Mouse (Mus musculus) CH12.LX (cell line): ENCODE results near the gene Prn. TPM values are rescaled to one million over a fixed set of nuclear protein-coding genes. Genes with fewer than 3 reads are reported as not detected.

Source experiments
- DNase-seq: peaks from one replicate; pipeline ENCODE4 v3.0.0-alpha.2; 2013; ENCODE audit errors: extremely low read depth
- H3K27ac ChIP-seq: 2 replicates; pipeline ENCODE4 v1.5.1; 2012; ENCODE audit warnings: low read depth, mild to moderate bottlenecking, control low read depth, moderate library complexity; ENCODE audit not compliant: insufficient read depth
- H3K27me3 ChIP-seq: replicated peaks from 2 replicates; pipeline ENCODE3; 2012; ENCODE audit warnings: inconsistent platforms
- H3K36me3 ChIP-seq, 2 experiments: replicated peaks in 1 of 2; 2 replicates each; pipeline versions ENCODE3 to v1.6.1; 2012; ENCODE audit warnings: inconsistent platforms in 1 of 2, low read length in 1 of 2, mild to moderate bottlenecking in 1 of 2, mixed read lengths in 1 of 2, moderate library complexity in 1 of 2; ENCODE audit not compliant: control insufficient read depth in 1 of 2, insufficient read depth in 1 of 2
- H3K4me1 ChIP-seq, 2 experiments: 2 replicates each; pipeline ENCODE4 v1.6.1; 2012; ENCODE audit warnings: inconsistent platforms in 1 of 2, moderate library complexity in 1 of 2; ENCODE audit not compliant: insufficient read depth in 2 of 2, control insufficient read depth in 1 of 2
- H3K4me2 ChIP-seq: 2 replicates; pipeline ENCODE4 v1.6.1; 2012; ENCODE audit warnings: low read depth, mild to moderate bottlenecking, control low read depth; ENCODE audit not compliant: poor library complexity, insufficient read depth, severe bottlenecking
- H3K4me3 ChIP-seq, 3 experiments: fragments of 150-350 bp in 1 of 3; sonication (generic) in 1 of 3; replicated peaks in 1 of 3; 2 replicates each; pipeline versions ENCODE3 to v1.5.1; 2011 to 2012; ENCODE audit warnings: low read depth in 2 of 3, low read length in 2 of 3, mild to moderate bottlenecking in 2 of 3, moderate library complexity in 2 of 3, control low read depth in 1 of 3, improper control_type of control experiment in 1 of 3, inconsistent platforms in 1 of 3, mixed read lengths in 1 of 3; ENCODE audit not compliant: poor library complexity in 1 of 3
- H3K79me2 ChIP-seq: replicated peaks from 2 replicates; pipeline ENCODE4 v1.6.1; 2012; ENCODE audit warnings: mild to moderate bottlenecking, moderate library complexity; ENCODE audit not compliant: control insufficient read depth, poor library complexity, insufficient read depth, severe bottlenecking; ENCODE audit errors: extremely low read depth
- H3K9ac ChIP-seq: 2 replicates; pipeline ENCODE4 v1.6.1; 2012; ENCODE audit warnings: low read depth, mild to moderate bottlenecking, control low read depth, moderate library complexity; ENCODE audit not compliant: insufficient read depth
- H3K9me3 ChIP-seq: replicated peaks from 2 replicates; pipeline ENCODE3; 2012; ENCODE audit warnings: low read length, inconsistent platforms, mixed read lengths
- BHLHE40 ChIP-seq: IDR thresholded peaks from 2 replicates; pipeline ENCODE4 v1.6.1; 2011; ENCODE audit warnings: mild to moderate bottlenecking, low read depth, low read length, improper control_type of control experiment
- ELF1 ChIP-seq: IDR thresholded peaks from 2 replicates; pipeline ENCODE4 v1.6.1; 2014; ENCODE audit warnings: low read depth, mild to moderate bottlenecking, inconsistent platforms, low read length, improper control_type of control experiment
- ETS1 ChIP-seq: conservative IDR thresholded peaks from 2 replicates; pipeline ENCODE4 v1.6.1; 2012; ENCODE audit warnings: low read depth, mild to moderate bottlenecking, inconsistent platforms, low read length, improper control_type of control experiment, moderate library complexity
- HCFC1 ChIP-seq: IDR thresholded peaks from 2 replicates; pipeline ENCODE4 v1.6.1; 2012; ENCODE audit warnings: low read depth, mild to moderate bottlenecking, inconsistent platforms, low read length, improper control_type of control experiment
- MAX ChIP-seq: IDR thresholded peaks from 2 replicates; pipeline ENCODE4 v1.6.1; 2011; ENCODE audit warnings: low read length, improper control_type of control experiment
- MAZ ChIP-seq: IDR thresholded peaks from 2 replicates; pipeline ENCODE4 v1.6.1; 2012; ENCODE audit warnings: low read depth, mild to moderate bottlenecking, inconsistent platforms, low read length, improper control_type of control experiment, moderate library complexity
- MEF2A ChIP-seq: IDR thresholded peaks from 2 replicates; pipeline ENCODE4 v1.6.1; 2014; ENCODE audit warnings: low read depth, mild to moderate bottlenecking, inconsistent platforms, low read length, improper control_type of control experiment, borderline replicate concordance
- MXI1 ChIP-seq: IDR thresholded peaks from 2 replicates; pipeline ENCODE4 v1.6.1; 2011; ENCODE audit warnings: mild to moderate bottlenecking, low read depth, low read length, improper control_type of control experiment
- NELFE ChIP-seq: IDR thresholded peaks from 2 replicates; pipeline ENCODE4 v1.6.1; 2011; ENCODE audit warnings: low read depth, low read length, improper control_type of control experiment
- PAX5 ChIP-seq: IDR thresholded peaks from 2 replicates; pipeline ENCODE4 v1.6.1; 2012; ENCODE audit warnings: low read length, inconsistent platforms, mixed read lengths
- POLR2A ChIP-seq: IDR thresholded peaks from 2 replicates; pipeline ENCODE4 v1.6.1; 2011; ENCODE audit warnings: low read depth, mild to moderate bottlenecking, improper control_type of control experiment, low read length
- RAD21 ChIP-seq: IDR thresholded peaks from 2 replicates; pipeline ENCODE4 v1.6.1; 2011; ENCODE audit warnings: low read depth, mild to moderate bottlenecking, low read length, improper control_type of control experiment, moderate library complexity
- RCOR1 ChIP-seq: conservative IDR thresholded peaks from 2 replicates; pipeline ENCODE4 v1.6.1; 2012; ENCODE audit warnings: low read depth, mild to moderate bottlenecking, inconsistent platforms, low read length, improper control_type of control experiment
- SIN3A ChIP-seq: IDR thresholded peaks from 2 replicates; pipeline ENCODE4 v1.6.1; 2012; ENCODE audit warnings: low read length, improper control_type of control experiment, inconsistent platforms
- SMC3 ChIP-seq: IDR thresholded peaks from 2 replicates; pipeline ENCODE4 v1.6.1; 2011; ENCODE audit warnings: low read depth, low read length, improper control_type of control experiment
- TBP ChIP-seq: conservative IDR thresholded peaks from 2 replicates; pipeline ENCODE4 v1.6.1; 2011; ENCODE audit warnings: low read depth, low read length, improper control_type of control experiment
- TCF12 ChIP-seq: IDR thresholded peaks from 2 replicates; pipeline ENCODE4 v1.6.1; 2014; ENCODE audit warnings: low read depth, mild to moderate bottlenecking, inconsistent platforms, low read length, improper control_type of control experiment
- UBTF ChIP-seq: IDR thresholded peaks from 2 replicates; pipeline ENCODE4 v1.6.1; 2012; ENCODE audit warnings: low read depth, mild to moderate bottlenecking, inconsistent platforms, low read length, improper control_type of control experiment, moderate library complexity
- ZC3H11A ChIP-seq: IDR thresholded peaks from 2 replicates; pipeline ENCODE4 v1.6.1; 2012; ENCODE audit warnings: low read depth, mild to moderate bottlenecking, inconsistent platforms, low read length, improper control_type of control experiment
- ZMIZ1 ChIP-seq: IDR thresholded peaks from 2 replicates; pipeline ENCODE4 v1.6.1; 2012; ENCODE audit warnings: low read depth, mild to moderate bottlenecking, inconsistent platforms, low read length, improper control_type of control experiment
- ZNF384 ChIP-seq: IDR thresholded peaks from 2 replicates; pipeline ENCODE4 v1.6.1; 2012; ENCODE audit warnings: low read depth, low read length, improper control_type of control experiment, inconsistent platforms
- dilution Hi-C: fragments of 300-500 bp; cut with MboI; formaldehyde crosslinking; loops from 2 replicates; pipeline ENCODE4 v1.14.3; 2020; ENCODE audit warnings: low sequenced_read_pairs; ENCODE audit not compliant: extremely low pct_unique_long_range_greater_than_20kb, extremely low pct_ligation_motif_present
- in situ Hi-C: fragments of 300-500 bp; cut with MboI; formaldehyde crosslinking; loops from 3 replicates; pipeline ENCODE4 v1.14.3; 2019; ENCODE audit warnings: low sequenced_read_pairs, low pct_ligation_motif_present, low pct_unique_long_range_greater_than_20kb, mixed read lengths
- polyA plus RNA-seq: library from polyadenylated mRNA; unstranded; fragments of >175 nt; gene quantifications from 2 replicates; pipeline ENCODE4 v1.2.1, GENCODE M21; 2012; ENCODE audit warnings: low read depth; ENCODE audit not compliant: insufficient read length
- total RNA-seq, 2 experiments: library from RNA; depleted of rRNA; stranded (reverse); fragments of 300-350 nt in 1 of 2; fragments of >200 nt in 1 of 2; gene quantifications; 2 replicates each; pipeline ENCODE4 v1.2.3; 2012 to 2014

Prn gene
- total and polyA plus RNA-seq, 3 experiments = not detected

DNA sequence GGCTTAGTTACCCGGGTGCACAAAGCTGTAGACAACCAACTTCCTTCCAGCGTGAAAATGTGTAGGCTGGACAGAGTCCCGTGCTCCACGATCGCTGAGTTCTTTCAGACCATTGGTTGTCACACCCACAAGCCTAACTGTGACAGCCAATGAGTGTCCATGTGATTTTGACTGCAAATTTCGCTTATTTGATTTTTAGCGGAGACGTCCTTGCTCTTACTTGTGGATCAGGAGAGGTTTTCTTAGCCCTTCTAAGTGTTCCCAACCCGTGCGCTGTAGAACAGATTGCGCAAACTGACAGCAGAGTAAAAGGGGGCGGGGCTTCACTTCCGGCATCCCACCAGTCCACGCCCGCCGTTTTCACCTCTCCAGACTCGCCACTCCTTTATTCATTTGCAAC, 45.5 kb downstream of the Prn start:
- Histone ChIP-seq H3K36me3 (peaks cover 0 to 31% of the 10 kb centered on the region in 2 experiments), H3K27ac (no peak overlapping the region), H3K4me3 (peak overlapping the region in 1 of 3 experiments; percentile 7), H3K27me3 (no peaks in the 10 kb centered on the region), H3K79me2 (no peaks in the 10 kb centered on the region), H3K9ac (no peak overlapping the region), H3K4me2 (peak overlapping the region; percentile 63), H3K9me3 (no peaks in the 10 kb centered on the region), H3K4me1 (peaks cover 4 to 15% of the 10 kb centered on the region in 2 experiments)
- TF ChIP-seq ELF1 (peak; percentile 32; the same call in 1 of the 2 replicates), BHLHE40 (peak; percentile 65; the same call in 1 of the 2 replicates), NELFE (no peak), ZMIZ1 (no peak), MXI1 (peak; percentile 32; the same call in 1 of the 2 replicates), TCF12 (no peak)
- DNase-seq = no peak
- dilution Hi-C loops (no loop called here), in situ Hi-C loops (loop anchor here (25.0 kb wide), 1 partner anchor 532 kb away; no protein-coding TSS in a partner anchor)

DNA sequence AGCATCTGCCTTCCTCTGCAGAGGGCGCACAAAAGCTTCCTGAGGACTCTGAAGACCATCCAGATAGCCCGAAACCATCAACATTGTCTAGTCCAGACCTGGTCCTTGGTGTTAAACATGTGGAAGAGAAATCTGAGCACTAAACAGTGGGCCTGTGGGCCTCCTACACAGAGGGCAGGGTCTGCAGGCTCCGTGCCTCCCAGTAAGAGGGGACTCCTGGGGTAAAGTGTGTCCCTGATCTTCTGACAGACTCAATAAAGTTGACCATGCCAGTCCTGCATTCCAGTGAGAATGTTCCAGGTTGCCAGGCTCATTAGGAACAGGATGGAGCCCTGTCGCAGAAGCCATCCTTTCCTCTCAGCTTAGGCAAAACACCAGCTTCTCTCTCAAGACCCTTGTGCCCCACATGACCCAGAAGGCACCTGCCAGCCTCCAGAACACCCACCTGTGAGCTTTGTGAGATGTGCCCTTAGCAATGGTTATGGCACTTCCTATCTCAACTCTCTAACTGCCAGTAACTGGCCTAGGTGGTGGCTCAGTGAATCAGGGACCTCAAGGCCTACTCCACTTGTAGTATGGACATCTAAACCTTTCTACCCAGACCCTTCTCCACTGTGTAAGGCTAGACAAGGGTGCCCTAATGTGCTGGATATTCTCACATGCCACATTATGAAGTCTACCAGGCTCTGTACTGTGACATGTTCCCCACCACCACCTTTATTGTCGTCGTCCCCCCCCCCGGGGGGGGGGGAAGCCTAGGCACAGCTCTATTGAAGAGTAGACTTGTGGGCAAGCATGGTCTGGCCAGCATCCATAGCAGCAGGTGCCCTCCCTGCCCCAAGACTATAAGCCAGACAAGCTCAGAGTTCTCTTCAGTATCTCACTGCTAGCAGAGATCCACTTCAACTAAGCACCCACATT, 46.8 kb downstream of the Prn start:
- H3K36me3 ChIP-seq = peaks cover 0 to 31% of the 10 kb centered on the region in 2 experiments
- H3K27ac ChIP-seq = no peak overlapping the region
- no peak for TF ChIP-seq RCOR1
- no peak overlapping the region for H3K9ac ChIP-seq
- H3K4me2 ChIP-seq = no peak overlapping the region
- no peak for DNase-seq
- in situ Hi-C loops = loop anchor here (25.0 kb wide), 1 partner anchor 531 kb away; no protein-coding TSS in a partner anchor
- H3K27me3 ChIP-seq = no peaks in the 10 kb centered on the region
- peaks cover under 1 to 2% of the 10 kb centered on the region in 2 experiments; a peak in 3 of 4 replicates for H3K4me1 ChIP-seq
- H3K4me3 ChIP-seq = no peak overlapping the region
- dilution Hi-C loops = no loop called here
- H3K9me3 ChIP-seq = no peaks in the 10 kb centered on the region
- H3K79me2 ChIP-seq = no peaks in the 10 kb centered on the region

DNA sequence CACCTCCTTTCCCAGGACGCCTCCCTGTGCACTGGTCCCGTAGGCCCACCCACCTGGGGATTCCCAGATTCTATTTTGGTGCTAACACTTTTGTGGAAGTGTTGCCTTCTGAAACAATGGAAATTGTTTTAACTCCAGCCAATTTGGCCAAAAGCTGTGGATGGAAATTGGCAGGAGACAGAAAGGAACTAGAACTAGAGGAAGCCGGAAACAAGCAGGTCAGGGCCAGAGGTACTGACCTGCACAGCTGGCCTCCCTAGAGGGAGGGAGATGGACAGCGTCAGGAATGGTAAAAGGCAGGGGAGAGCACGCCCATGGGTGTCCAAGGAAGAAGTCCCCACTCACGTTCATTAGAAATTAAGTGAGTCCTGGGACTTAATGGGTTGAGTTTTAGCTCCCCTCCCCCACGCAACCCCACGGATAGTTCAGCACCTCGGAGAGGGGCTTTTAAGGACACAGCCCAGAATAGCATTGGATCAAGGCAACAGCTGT, 48.0 kb downstream of the Prn start:
- Histone ChIP-seq H3K9me3 (peaks cover 6% of the 10 kb centered on the region), H3K36me3 (peaks cover 0 to 29% of the 10 kb centered on the region in 2 experiments), H3K79me2 (no peaks in the 10 kb centered on the region), H3K9ac (no peak overlapping the region), H3K27ac (no peak overlapping the region), H3K4me3 (no peak overlapping the region), H3K4me1 (no peaks in the 10 kb centered on the region), H3K4me2 (no peak overlapping the region), H3K27me3 (no peaks in the 10 kb centered on the region)
- no peak for DNase-seq
- dilution Hi-C loops (no loop called here), in situ Hi-C loops (loop anchor here (25.0 kb wide), 1 partner anchor 530 kb away; no protein-coding TSS in a partner anchor)
- no peak for TF ChIP-seq SIN3A
- no peak for TF ChIP-seq NELFE
- no peak for TF ChIP-seq HCFC1
- no peak for TF ChIP-seq SMC3
- no peak for TF ChIP-seq ZC3H11A
- no peak for TF ChIP-seq MEF2A
- no peak for TF ChIP-seq RAD21
- TF ChIP-seq ETS1 = no peak
- TF ChIP-seq PAX5 = no peak
- no peak for TF ChIP-seq POLR2A
- no peak for TF ChIP-seq MAX
- no peak for TF ChIP-seq ZMIZ1
- TF ChIP-seq MAZ = no peak
- no peak for TF ChIP-seq TBP
- TF ChIP-seq UBTF = no peak
- no peak for TF ChIP-seq ZNF384
- TF ChIP-seq ELF1 = no peak
